Mouse (Mus musculus): ENCODE measurements around the gene Sipa1l1. TPM values are rescaled to one million over a fixed set of nuclear protein-coding genes. Genes with fewer than 3 reads are reported as not detected.

Sipa1l1 gene
- polyA plus RNA-seq, 1 experiment from 2014 or later = 14.5 TPM

GRCm38 (mm10) chr12:82225278-82225677, 56.2 kb downstream of the Sipa1l1 start:
- H3K9me3 ChIP-seq (ENCODE audit: control insufficient read depth, low read length) = no peaks in the 10 kb centered on the region
- WGBS = 99% methylated on average over 2 of the region's 2 CpGs
- H3K4me1 ChIP-seq (ENCODE audit: control insufficient read depth, insufficient read depth, low read length) = 0 out of 2 replicates have a peak, but pooled peaks cover 4% of the 10 kb centered on the region
- no peak overlapping the region for H3K27ac ChIP-seq (replicated peaks; ENCODE audit: low read depth, low read length)
- ATAC-seq (ENCODE audit: low FRiP score, low TSS enrichment) = no peak
- H3K27me3 ChIP-seq (ENCODE audit: control insufficient read depth, insufficient read depth, low read length) = no peaks in the 10 kb centered on the region
- H3K36me3 ChIP-seq (ENCODE audit: control insufficient read depth, insufficient read depth, low read length) = no peaks in the 10 kb centered on the region
- no peak for DNase-seq
- no peak overlapping the region for H3K4me2 ChIP-seq (ENCODE audit: low read length)
- H3K4me3 ChIP-seq (replicated peaks; ENCODE audit: low read depth, low read length) = no peak overlapping the region
- no peak overlapping the region for H3K9ac ChIP-seq (replicated peaks; ENCODE audit: low read length)

DNA sequence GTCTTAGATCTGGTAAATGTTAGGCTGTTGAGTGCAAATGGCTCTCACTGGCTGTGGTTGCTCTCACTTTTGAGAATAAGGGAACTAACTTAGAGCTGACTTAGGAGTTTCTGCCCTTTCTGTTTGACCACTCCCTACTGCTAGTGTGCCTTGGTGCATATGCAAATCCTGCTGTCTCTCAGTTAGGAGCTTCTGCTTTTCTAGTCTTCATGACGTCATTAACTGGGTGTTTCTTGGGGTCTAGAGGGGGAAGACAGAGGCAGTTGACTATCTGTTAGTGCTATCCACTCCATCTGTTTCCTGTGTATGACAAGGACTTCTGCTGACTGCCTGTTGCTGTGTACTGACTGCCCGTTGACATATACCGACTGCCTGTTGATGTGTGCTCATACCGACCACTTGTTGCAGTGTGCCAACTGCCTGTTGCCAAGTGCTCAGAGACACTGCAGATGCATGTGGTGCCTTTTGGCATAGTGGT, 56.7 kb downstream of the Sipa1l1 start:
- WGBS = 60% methylated on average over 4 of the region's 4 CpGs
- no peak overlapping the region for H3K4me3 ChIP-seq (replicated peaks; ENCODE audit: low read depth, low read length)
- ATAC-seq (ENCODE audit: low FRiP score, low TSS enrichment) (no peak), DNase-seq (no peak)
- 0 out of 2 replicates have a peak, but pooled peaks cover 4% of the 10 kb centered on the region for H3K4me1 ChIP-seq (ENCODE audit: control insufficient read depth, insufficient read depth, low read length)
- no peaks in the 10 kb centered on the region for H3K36me3 ChIP-seq (ENCODE audit: control insufficient read depth, insufficient read depth, low read length)
- no peak overlapping the region for H3K27ac ChIP-seq (replicated peaks; ENCODE audit: low read depth, low read length)
- no peaks in the 10 kb centered on the region for H3K27me3 ChIP-seq (ENCODE audit: control insufficient read depth, insufficient read depth, low read length)
- no peak overlapping the region for H3K9ac ChIP-seq (replicated peaks; ENCODE audit: low read length)
- no peak overlapping the region for H3K4me2 ChIP-seq (ENCODE audit: low read length)
- H3K9me3 ChIP-seq (ENCODE audit: control insufficient read depth, low read length) = no peaks in the 10 kb centered on the region

GRCm38 (mm10) chr12:82226311-82227066, 57.4 kb downstream of the Sipa1l1 start:
- Histone ChIP-seq H3K4me1 (ENCODE audit: control insufficient read depth, insufficient read depth, low read length) (0 out of 2 replicates have a peak, but pooled peaks cover 4% of the 10 kb centered on the region), H3K27me3 (ENCODE audit: control insufficient read depth, insufficient read depth, low read length) (no peaks in the 10 kb centered on the region), H3K27ac (replicated peaks; ENCODE audit: low read depth, low read length) (no peak overlapping the region), H3K36me3 (ENCODE audit: control insufficient read depth, insufficient read depth, low read length) (no peaks in the 10 kb centered on the region), H3K4me2 (ENCODE audit: low read length) (no peak overlapping the region), H3K9me3 (ENCODE audit: control insufficient read depth, low read length) (no peaks in the 10 kb centered on the region), H3K9ac (replicated peaks; ENCODE audit: low read length) (no peak overlapping the region), H3K4me3 (replicated peaks; ENCODE audit: low read depth, low read length) (no peak overlapping the region)
- DNase-seq (no peak), ATAC-seq (ENCODE audit: low FRiP score, low TSS enrichment) (no peak)
- WGBS = 58% methylated on average over 6 of the region's 6 CpGs

GRCm38 (mm10) chr12:82230127-82230526, 61.0 kb downstream of the Sipa1l1 start:
- H3K4me3 ChIP-seq (replicated peaks; ENCODE audit: low read depth, low read length) = no peak overlapping the region
- H3K4me2 ChIP-seq (ENCODE audit: low read length) = no peak overlapping the region
- 70% methylated on average over 4 of the region's 4 CpGs for WGBS
- ATAC-seq (ENCODE audit: low FRiP score, low TSS enrichment) (no peak), DNase-seq (no peak)
- H3K27ac ChIP-seq (replicated peaks; ENCODE audit: low read depth, low read length) = no peak overlapping the region
- no peak overlapping the region for H3K9ac ChIP-seq (replicated peaks; ENCODE audit: low read length)
- H3K4me1 ChIP-seq (ENCODE audit: control insufficient read depth, insufficient read depth, low read length) = 0 out of 2 replicates have a peak, but pooled peaks cover 4% of the 10 kb centered on the region
- no peaks in the 10 kb centered on the region for H3K9me3 ChIP-seq (ENCODE audit: control insufficient read depth, low read length)
- no peaks in the 10 kb centered on the region for H3K36me3 ChIP-seq (ENCODE audit: control insufficient read depth, insufficient read depth, low read length)
- no peaks in the 10 kb centered on the region for H3K27me3 ChIP-seq (ENCODE audit: control insufficient read depth, insufficient read depth, low read length)

DNA sequence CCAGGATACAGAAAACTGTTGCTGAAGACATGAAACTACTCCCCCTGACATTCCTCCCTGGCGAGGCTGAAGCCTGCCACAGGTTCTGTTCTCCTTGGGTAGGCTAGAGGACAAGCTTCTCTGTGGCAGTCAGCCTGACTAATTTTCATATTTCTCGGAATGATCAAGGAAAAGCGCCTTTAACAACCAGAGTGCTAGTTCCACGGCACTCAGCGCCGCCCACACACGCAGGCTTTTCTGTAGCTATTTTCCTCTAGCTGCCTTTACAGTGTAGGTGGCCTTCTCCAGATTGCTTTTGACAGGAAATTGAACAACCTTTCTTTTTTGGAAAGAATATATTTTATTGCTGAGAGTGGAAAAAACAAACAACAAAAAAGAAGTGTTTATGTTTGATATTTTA, 62.1 kb downstream of the Sipa1l1 start:
- Histone ChIP-seq H3K4me3 (replicated peaks; ENCODE audit: low read depth, low read length) (no peak overlapping the region), H3K36me3 (ENCODE audit: control insufficient read depth, insufficient read depth, low read length) (no peaks in the 10 kb centered on the region), H3K27me3 (ENCODE audit: control insufficient read depth, insufficient read depth, low read length) (no peaks in the 10 kb centered on the region), H3K4me2 (ENCODE audit: low read length) (no peak overlapping the region), H3K4me1 (ENCODE audit: control insufficient read depth, insufficient read depth, low read length) (0 out of 2 replicates have a peak, but pooled peaks cover 2% of the 10 kb centered on the region), H3K27ac (replicated peaks; ENCODE audit: low read depth, low read length) (no peak overlapping the region), H3K9ac (replicated peaks; ENCODE audit: low read length) (no peak overlapping the region), H3K9me3 (ENCODE audit: control insufficient read depth, low read length) (no peaks in the 10 kb centered on the region)
- 78% methylated on average over 7 of the region's 7 CpGs for WGBS
- DNase-seq = no peak
- no peak for ATAC-seq (ENCODE audit: low FRiP score, low TSS enrichment)

DNA sequence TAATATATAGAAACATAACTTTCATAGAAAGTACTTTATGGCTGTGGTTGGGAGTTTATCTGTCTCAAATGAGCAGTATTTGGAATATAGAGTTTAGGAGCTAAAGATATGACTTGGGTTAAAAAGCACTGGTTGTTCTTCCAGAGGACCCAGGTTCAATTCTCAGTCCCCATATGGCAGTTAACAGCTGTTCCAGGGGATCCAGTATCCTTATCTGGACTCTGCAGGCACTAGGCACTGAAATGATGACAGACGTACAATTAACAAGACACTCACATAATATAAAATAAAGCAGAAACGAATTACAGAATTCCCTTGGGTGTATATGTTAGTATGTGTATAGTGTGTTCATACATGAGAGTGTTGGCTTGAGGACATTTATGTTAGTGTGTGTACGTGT, 64.1 kb downstream of the Sipa1l1 start:
- no peak overlapping the region for H3K4me3 ChIP-seq (replicated peaks; ENCODE audit: low read depth, low read length)
- DNase-seq = no peak
- WGBS = 81% methylated on average over 3 of the region's 3 CpGs
- H3K36me3 ChIP-seq (ENCODE audit: control insufficient read depth, insufficient read depth, low read length) = no peaks in the 10 kb centered on the region
- H3K9me3 ChIP-seq (ENCODE audit: control insufficient read depth, low read length) = no peaks in the 10 kb centered on the region
- no peak overlapping the region for H3K4me2 ChIP-seq (ENCODE audit: low read length)
- H3K4me1 ChIP-seq (ENCODE audit: control insufficient read depth, insufficient read depth, low read length) = no peaks in the 10 kb centered on the region
- no peak overlapping the region for H3K9ac ChIP-seq (replicated peaks; ENCODE audit: low read length)
- H3K27ac ChIP-seq (replicated peaks; ENCODE audit: low read depth, low read length) = no peak overlapping the region
- ATAC-seq (ENCODE audit: low FRiP score, low TSS enrichment) = no peak
- no peaks in the 10 kb centered on the region for H3K27me3 ChIP-seq (ENCODE audit: control insufficient read depth, insufficient read depth, low read length)

- no peak overlapping the region for H3K27ac ChIP-seq (replicated peaks; ENCODE audit: low read depth, low read length)
- no peak overlapping the region for H3K9ac ChIP-seq (replicated peaks; ENCODE audit: low read length)
- no peaks in the 10 kb centered on the region for H3K36me3 ChIP-seq (ENCODE audit: control insufficient read depth, insufficient read depth, low read length)
- H3K4me2 ChIP-seq (ENCODE audit: low read length) = no peak overlapping the region
- ATAC-seq (ENCODE audit: low FRiP score, low TSS enrichment) (no peak), DNase-seq (no peak)
- H3K27me3 ChIP-seq (ENCODE audit: control insufficient read depth, insufficient read depth, low read length) = no peaks in the 10 kb centered on the region
- H3K4me3 ChIP-seq (replicated peaks; ENCODE audit: low read depth, low read length) = no peak overlapping the region
- H3K9me3 ChIP-seq (ENCODE audit: control insufficient read depth, low read length) = no peaks in the 10 kb centered on the region
- H3K4me1 ChIP-seq (ENCODE audit: control insufficient read depth, insufficient read depth, low read length) = no peaks in the 10 kb centered on the region
- WGBS = 93% methylated on average over 14 of the region's 14 CpGs
Observed at GRCm38 (mm10) chr12:82234463-82235223, 65.5 kb downstream of the Sipa1l1 start.

- no peak overlapping the region for H3K27ac ChIP-seq (replicated peaks; ENCODE audit: low read depth, low read length)
- no peak overlapping the region for H3K9ac ChIP-seq (replicated peaks; ENCODE audit: low read length)
- no peaks in the 10 kb centered on the region for H3K36me3 ChIP-seq (ENCODE audit: control insufficient read depth, insufficient read depth, low read length)
- WGBS = 95% methylated on average over 4 of the region's 4 CpGs
- H3K27me3 ChIP-seq (ENCODE audit: control insufficient read depth, insufficient read depth, low read length) = no peaks in the 10 kb centered on the region
- H3K4me3 ChIP-seq (replicated peaks; ENCODE audit: low read depth, low read length) = no peak overlapping the region
- DNase-seq = no peak
- no peak for ATAC-seq (ENCODE audit: low FRiP score, low TSS enrichment)
- no peaks in the 10 kb centered on the region for H3K9me3 ChIP-seq (ENCODE audit: control insufficient read depth, low read length)
- no peak overlapping the region for H3K4me2 ChIP-seq (ENCODE audit: low read length)
- no peaks in the 10 kb centered on the region for H3K4me1 ChIP-seq (ENCODE audit: control insufficient read depth, insufficient read depth, low read length)
Observed at GRCm38 (mm10) chr12:82237095-82237494, 68.0 kb downstream of the Sipa1l1 start.
